Comparison of ENCODE assay signal across 8 mouse cellular contexts in the genomic region with DNA sequence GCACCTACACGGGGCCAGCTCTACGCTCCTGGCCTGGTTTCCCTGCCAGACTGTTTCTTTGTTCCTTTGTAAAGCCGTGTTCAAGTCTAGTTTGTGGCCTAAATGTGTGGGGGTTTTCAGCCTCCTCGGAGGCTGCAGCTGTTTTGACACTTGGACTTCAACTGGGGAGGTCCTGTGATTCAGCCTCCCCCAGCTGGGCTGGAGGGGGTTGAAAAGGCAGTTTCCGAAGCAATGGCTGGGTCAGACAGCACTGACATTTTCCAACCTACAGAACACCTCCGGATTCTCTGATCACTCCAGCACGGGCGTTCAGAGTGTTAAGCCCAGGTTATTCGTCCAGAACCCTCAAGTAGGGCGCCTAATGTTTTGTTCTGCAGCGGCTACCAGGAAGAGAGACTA. TPM values are rescaled to one million over a fixed set of nuclear protein-coding genes. Genes with fewer than 3 reads are reported as not detected.
DNase-seq lines count a peak whose midpoint lies in the region; ATAC-seq and TF ChIP-seq lines count a peak whose summit lies in the region.

No protein-coding gene starts in this region.

- H3K4me3 ChIP-seq in heart, embryonic 10.5 days, result peak overlapping the region; percentile 91
- peak overlapping the region; percentile 83 for H3K4me3 ChIP-seq in ES-Bruce4 (ENCODE audit: low read depth, low read length)
- H3K4me3 ChIP-seq in limb, embryonic 11.5 days (ENCODE audit: low read depth, low read length), result peak overlapping the region; percentile 81
- peak overlapping the region; percentile 79 for H3K4me3 ChIP-seq in small intestine, adult 2 months (ENCODE audit: low read depth, low read length)

- peak overlapping the region; percentile 80 for H3K4me2 ChIP-seq in limb, embryonic 11.5 days (ENCODE audit: low read depth, severe bottlenecking)

- H3K9me3 ChIP-seq in heart, embryonic 10.5 days, result no peaks in the 10 kb centered on the region
- no peaks in the 10 kb centered on the region for H3K9me3 ChIP-seq in ES-Bruce4 (replicated peaks; ENCODE audit: control insufficient read depth, insufficient read depth, low read length, poor library complexity, severe bottlenecking)
- no peaks in the 10 kb centered on the region for H3K9me3 ChIP-seq in limb, embryonic 11.5 days (ENCODE audit: control insufficient read depth, low read length)

- peak overlapping the region; percentile 82 for H3K9ac ChIP-seq in ES-Bruce4 (ENCODE audit: low read depth, poor library complexity, severe bottlenecking)
- peak overlapping the region; percentile 98 for H3K9ac ChIP-seq in limb, embryonic 11.5 days (ENCODE audit: low read length)

- ATAC-seq in erythroblast, adult 5-6 weeks (replicated peaks; ENCODE audit: low FRiP score, poor library complexity, severe bottlenecking), result peak; percentile 22
- no peak for ATAC-seq in limb, embryonic 11.5 days (ENCODE audit: insufficient number of reproducible peaks, low FRiP score, low TSS enrichment, low read depth)

- peaks cover 6% of the 10 kb centered on the region; the same call in 1 of the 2 replicates for H3K4me1 ChIP-seq in heart, embryonic 10.5 days
- no peaks in the 10 kb centered on the region for H3K4me1 ChIP-seq in ES-Bruce4 (ENCODE audit: control insufficient read depth, insufficient read depth, low read length)
- peaks cover 2% of the 10 kb centered on the region; the same call in 1 of the 2 replicates for H3K4me1 ChIP-seq in limb, embryonic 11.5 days (ENCODE audit: control insufficient read depth, insufficient read depth, low read length)
- H3K4me1 ChIP-seq in small intestine, adult 2 months (ENCODE audit: control insufficient read depth, insufficient read depth, insufficient read length, low read length), result no peaks in the 10 kb centered on the region; the same call in 1 of the 2 replicates

- no peak for TF ChIP-seq CTCF in ES-Bruce4 (IDR thresholded peaks at IDR 0.05; ENCODE audit: low read depth, low read length)
- no peak for TF ChIP-seq CTCF in small intestine, adult 2 months (IDR thresholded peaks at IDR 0.05; ENCODE audit: extremely low read depth, insufficient read length, insufficient replicate concordance, low read depth, low read length)

- WGBS in heart, embryonic 10.5 days, result under 1% methylated on average over 11 of the region's 11 CpGs
- WGBS in limb, embryonic 11.5 days, result under 1% methylated on average over 11 of the region's 11 CpGs
- WGBS in small intestine, adult 2 months, result under 1% methylated on average over 11 of the region's 11 CpGs

- no peak for TF ChIP-seq POLR2A in ES-Bruce4 (IDR thresholded peaks at IDR 0.05; ENCODE audit: insufficient read depth, low read length)
- no peak for TF ChIP-seq POLR2A in small intestine, adult 2 months (IDR thresholded peaks at IDR 0.05; ENCODE audit: low read depth, low read length)

- peaks cover 40% of the 10 kb centered on the region for H3K27me3 ChIP-seq in heart, embryonic 10.5 days (ENCODE audit: insufficient read depth, poor library complexity, severe bottlenecking)
- peaks cover 21% of the 10 kb centered on the region for H3K27me3 ChIP-seq in ES-Bruce4 (ENCODE audit: control insufficient read depth, insufficient read depth, low read length, poor library complexity, severe bottlenecking)
- H3K27me3 ChIP-seq in limb, embryonic 11.5 days (ENCODE audit: control insufficient read depth, insufficient read depth, low read length), result no peaks in the 10 kb centered on the region
- H3K27me3 ChIP-seq in small intestine, adult 2 months (ENCODE audit: control insufficient read depth, insufficient read depth, low read length), result peaks cover 12% of the 10 kb centered on the region

- intact Hi-C loops in heart, postnatal 25 days (cut with DNase I), result loop anchor here (5.0 kb wide), 3 partner anchors 65 to 640 kb away; no protein-coding TSS in a partner anchor
- intact Hi-C loops in left cerebral cortex, postnatal 10 days (cut with DNase I), result loop anchor here (5.0 to 10.0 kb wide), 4 partner anchors 280 to 618 kb away; partner anchors contain the start of genes 4930426L09Rik, Dnajc1, Mllt10 and Pip4k2a

- DNase-seq in heart, embryonic 10.5 days (ENCODE audit: low spot score), result peak; percentile 85
- DNase-seq in heart, postnatal 25 days (ENCODE audit: low spot score), result no peak
- no peak for DNase-seq in limb, embryonic 11.5 days (ENCODE audit: low spot score)
- DNase-seq in gastrocnemius, postnatal 4 days (ENCODE audit: low spot score in 2 of 2), result no peak
- DNase-seq in left cerebral cortex, postnatal 10 days (ENCODE audit: extremely low spot score in 1 of 2, low spot score in 2 of 2), result no peak

- peak overlapping the region; percentile 98 for H3K27ac ChIP-seq in heart, embryonic 10.5 days
- H3K27ac ChIP-seq in ES-Bruce4 (ENCODE audit: insufficient read depth, low read length), result no peak overlapping the region
- H3K27ac ChIP-seq in limb, embryonic 11.5 days (replicated peaks; ENCODE audit: low read depth, low read length), result peak overlapping the region; percentile 98
- H3K27ac ChIP-seq in small intestine, adult 2 months (ENCODE audit: insufficient read depth, low read depth, low read length), result peak overlapping the region; percentile 84

- TF ChIP-seq EP300 in ES-Bruce4 (IDR thresholded peaks at IDR 0.05; ENCODE audit: insufficient read depth, low read depth, low read length), result no peak

- no peaks in the 10 kb centered on the region for H3K36me3 ChIP-seq in heart, embryonic 10.5 days
- no peaks in the 10 kb centered on the region for H3K36me3 ChIP-seq in ES-Bruce4 (ENCODE audit: control insufficient read depth, insufficient read depth, low read length, poor library complexity, severe bottlenecking)
- no peaks in the 10 kb centered on the region for H3K36me3 ChIP-seq in limb, embryonic 11.5 days (ENCODE audit: control insufficient read depth, insufficient read depth, low read length)
- H3K36me3 ChIP-seq in small intestine, adult 2 months (ENCODE audit: control insufficient read depth, insufficient read depth, low read length), result no peaks in the 10 kb centered on the region

RNA-seq across cellular contexts. Expression of gene Commd3, which starts 0.6 kb away (rescaled TPM):
- 106 and 113 TPM in 2 replicates for polyA plus RNA-seq in heart, embryonic 10.5 days (2016; fragmentation: Nextera tagmentation; extraction: Ambion mirVana)
- 100 to 1,000 TPM; 100 to 105 TPM for total RNA-seq in heart, postnatal 25 days (2021)
- 56.7 and 61.8 TPM in 2 replicates for polyA plus RNA-seq in ES-Bruce4 (2011; ENCODE audit: insufficient read depth, insufficient read length, low read depth, missing spikeins)
- 32.6 and 37.3 TPM in 2 replicates for total RNA-seq in erythroblast, adult 5-6 weeks (2015; ENCODE audit: low replicate concordance)
- 34.3 and 51.4 TPM in 2 replicates for total RNA-seq in erythroblast, adult 5-6 weeks (2017; ENCODE audit: low replicate concordance)
- 174 and 187 TPM in 2 replicates for polyA plus RNA-seq in limb, embryonic 11.5 days (2014; fragmentation: Nextera tagmentation; extraction: Ambion mirVana)
- polyA plus RNA-seq in small intestine, adult 2 months (2012; rRNA removed), result 12.8 and 19.7 TPM in 2 replicates
- 100 to 1,000 TPM; 117 to 119 TPM for total RNA-seq in gastrocnemius, postnatal 4 days (2021)
- 100 to 1,000 TPM; 116 to 117 TPM for total RNA-seq in left cerebral cortex, postnatal 10 days (2021)

RNA-seq across cellular contexts. Expression of gene Bmi1, which starts 4.1 kb away (rescaled TPM):
- polyA plus RNA-seq in heart, embryonic 10.5 days (2016; fragmentation: Nextera tagmentation; extraction: Ambion mirVana), result 10.0 and 16.0 TPM in 2 replicates
- 10 to 100 TPM; 65.2 to 72.8 TPM for total RNA-seq in heart, postnatal 25 days (2021)
- polyA plus RNA-seq in ES-Bruce4 (2011; ENCODE audit: insufficient read depth, insufficient read length, low read depth, missing spikeins), result 5.6 and 8.0 TPM in 2 replicates
- 10.8 and 11.5 TPM in 2 replicates for total RNA-seq in erythroblast, adult 5-6 weeks (2015; ENCODE audit: low replicate concordance)
- total RNA-seq in erythroblast, adult 5-6 weeks (2017; ENCODE audit: low replicate concordance), result 5.3 and 14.9 TPM in 2 replicates
- polyA plus RNA-seq in limb, embryonic 11.5 days (2014; fragmentation: Nextera tagmentation; extraction: Ambion mirVana), result 31.4 and 34.4 TPM in 2 replicates
- polyA plus RNA-seq in small intestine, adult 2 months (2012; rRNA removed), result 2.1 and 3.1 TPM in 2 replicates
- 10 to 100 TPM; 25.3 to 29.2 TPM for total RNA-seq in gastrocnemius, postnatal 4 days (2021)
- total RNA-seq in left cerebral cortex, postnatal 10 days (2021), result 10 to 100 TPM; 33.6 to 38.5 TPM

RNA-seq across cellular contexts. Expression of gene Spag6, which starts 21.1 kb away (rescaled TPM):
- polyA plus RNA-seq in heart, embryonic 10.5 days (2016; fragmentation: Nextera tagmentation; extraction: Ambion mirVana), result not detected in 2 replicates
- total RNA-seq in heart, postnatal 25 days (2021), result under 1 TPM; 0.36 to 0.42 TPM
- not detected in 2 replicates for polyA plus RNA-seq in ES-Bruce4 (2011; ENCODE audit: insufficient read depth, insufficient read length, low read depth, missing spikeins)
- total RNA-seq in erythroblast, adult 5-6 weeks (2015; ENCODE audit: low replicate concordance), result not detected in 2 replicates
- total RNA-seq in erythroblast, adult 5-6 weeks (2017; ENCODE audit: low replicate concordance), result 0.60 TPM in 1 of 2 replicates, not detected in the other
- polyA plus RNA-seq in limb, embryonic 11.5 days (2014; fragmentation: Nextera tagmentation; extraction: Ambion mirVana), result 0.10 TPM in 1 of 2 replicates, not detected in the other
- polyA plus RNA-seq in small intestine, adult 2 months (2012; rRNA removed), result 0.27 and 0.41 TPM in 2 replicates
- total RNA-seq in gastrocnemius, postnatal 4 days (2021), result 1 to 10 TPM in 1 of 2 experiments, under 1 TPM in 1; 0.39 to 1.1 TPM
- total RNA-seq in left cerebral cortex, postnatal 10 days (2021), result 1 to 10 TPM; 1.1 to 1.3 TPM
